Mouse (Mus musculus) megakaryocyte, embryonic 14.5 days (primary cell): Measurements from ENCODE around the gene Cog6. TPM values are rescaled to one million over a fixed set of nuclear protein-coding genes. Genes with fewer than 3 reads are reported as not detected.

ENCODE experiments used
- H3K27me3 ChIP-seq: replicated peaks from 2 replicates; pipeline ENCODE3; 2012; ENCODE audit warnings: inconsistent platforms
- H3K36me3 ChIP-seq: replicated peaks from 2 replicates; pipeline ENCODE3; 2012; ENCODE audit warnings: low read length, inconsistent platforms, mixed read lengths
- H3K4me1 ChIP-seq: 2 replicates; pipeline ENCODE4 v1.6.1; 2012; ENCODE audit warnings: inconsistent platforms
- H3K4me3 ChIP-seq: replicated peaks from 2 replicates; pipeline ENCODE3; 2012; ENCODE audit warnings: moderate library complexity, mild to moderate bottlenecking, inconsistent platforms
- H3K9me3 ChIP-seq: 2 replicates; pipeline ENCODE4 v1.6.1; 2012; ENCODE audit warnings: inconsistent platforms
- FLI1 ChIP-seq: IDR thresholded peaks from 2 replicates; pipeline ENCODE4 v1.6.1; 2012; ENCODE audit warnings: low read length, inconsistent platforms, mixed read lengths
- GATA1 ChIP-seq: IDR thresholded peaks from 3 replicates; pipeline ENCODE4 v1.6.1; 2012; ENCODE audit warnings: mixed read lengths, low read length, inconsistent platforms, borderline replicate concordance
- polyA plus RNA-seq: library from polyadenylated mRNA; stranded (reverse); fragments of >175 nt; gene quantifications from 2 replicates; pipeline ENCODE4 v1.2.3, GENCODE M21; 2012; ENCODE audit warnings: low replicate concordance; ENCODE audit not compliant: insufficient read depth

Gene Cog6
- polyA plus RNA-seq, 1 experiment, result 19.6 TPM

- H3K4me1 ChIP-seq, result peaks cover 64% of the 10 kb centered on the region
- peak overlapping the region; percentile 66 for H3K4me3 ChIP-seq
- H3K36me3 ChIP-seq, result no peaks in the 10 kb centered on the region
- no peaks in the 10 kb centered on the region for H3K27me3 ChIP-seq
- no peaks in the 10 kb centered on the region for H3K9me3 ChIP-seq
- TF ChIP-seq GATA1 (no peak), FLI1 (no peak)
These were observed 42.1 kb downstream of the Cog6 start for GRCm38 (mm10) chr3:52974674-52975556.

GRCm38 (mm10) chr3:52972916-52973315 is 44.1 kb downstream of the Cog6 start:
- H3K4me3 ChIP-seq, result peak overlapping the region; percentile 8
- TF ChIP-seq GATA1, result no peak
- TF ChIP-seq FLI1, result no peak
- peaks cover 77% of the 10 kb centered on the region for H3K4me1 ChIP-seq
- H3K9me3 ChIP-seq, result no peaks in the 10 kb centered on the region
- H3K36me3 ChIP-seq, result no peaks in the 10 kb centered on the region
- H3K27me3 ChIP-seq, result no peaks in the 10 kb centered on the region

GRCm38 (mm10) chr3:52967046-52967445 is 50.0 kb downstream of the Cog6 start:
- peaks cover 59% of the 10 kb centered on the region for H3K4me1 ChIP-seq
- TF ChIP-seq FLI1, result no peak
- TF ChIP-seq GATA1, result no peak

GRCm38 (mm10) chr3:52964206-52964605 is 52.8 kb downstream of the Cog6 start:
- Histone ChIP-seq H3K9me3 (peaks cover 15% of the 10 kb centered on the region), H3K4me3 (no peak overlapping the region), H3K36me3 (peaks cover 5% of the 10 kb centered on the region), H3K4me1 (peaks cover 43% of the 10 kb centered on the region), H3K27me3 (no peaks in the 10 kb centered on the region)
- no peak for TF ChIP-seq FLI1
- TF ChIP-seq GATA1, result no peak

More at GRCm38 (mm10) chr3:52967046-52967445, 50.0 kb downstream of the Cog6 start:
- Histone ChIP-seq H3K4me3 (no peak overlapping the region), H3K36me3 (no peaks in the 10 kb centered on the region), H3K27me3 (no peaks in the 10 kb centered on the region), H3K9me3 (0 out of 2 replicates have a peak, but pooled peaks cover 3% of the 10 kb centered on the region)

- Histone ChIP-seq H3K4me1 (peaks cover 41% of the 10 kb centered on the region), H3K36me3 (peaks cover 5% of the 10 kb centered on the region), H3K4me3 (no peak overlapping the region), H3K27me3 (no peaks in the 10 kb centered on the region), H3K9me3 (peaks cover 15% of the 10 kb centered on the region)
- no peak for TF ChIP-seq FLI1
These were observed 53.6 kb downstream of the Cog6 start for GRCm38 (mm10) chr3:52963441-52963840.

- H3K9me3 ChIP-seq, result peaks cover 15% of the 10 kb centered on the region
- H3K4me1 ChIP-seq, result peaks cover 41% of the 10 kb centered on the region
- no peak for TF ChIP-seq GATA1
- TF ChIP-seq FLI1, result no peak
- no peak overlapping the region for H3K4me3 ChIP-seq
- peaks cover 5% of the 10 kb centered on the region for H3K36me3 ChIP-seq
- H3K27me3 ChIP-seq, result no peaks in the 10 kb centered on the region
These were observed 54.6 kb downstream of the Cog6 start for GRCm38 (mm10) chr3:52962391-52962790.

- Histone ChIP-seq H3K27me3 (no peaks in the 10 kb centered on the region), H3K36me3 (peaks cover 5% of the 10 kb centered on the region), H3K9me3 (peaks cover 15% of the 10 kb centered on the region), H3K4me1 (peaks cover 41% of the 10 kb centered on the region), H3K4me3 (no peak overlapping the region)
- no peak for TF ChIP-seq FLI1
- TF ChIP-seq GATA1, result no peak
These were observed 55.4 kb downstream of the Cog6 start for GRCm38 (mm10) chr3:52961661-52962060.

- Histone ChIP-seq H3K4me3 (no peak overlapping the region), H3K27me3 (no peaks in the 10 kb centered on the region), H3K4me1 (peaks cover 47% of the 10 kb centered on the region), H3K9me3 (peaks cover 15% of the 10 kb centered on the region), H3K36me3 (peaks cover 5% of the 10 kb centered on the region)
- no peak for TF ChIP-seq GATA1
- no peak for TF ChIP-seq FLI1
These were observed 56.1 kb downstream of the Cog6 start for GRCm38 (mm10) chr3:52960951-52961350.

GRCm38 (mm10) chr3:52958444-52959120 is 58.5 kb downstream of the Cog6 start:
- Histone ChIP-seq H3K36me3 (peaks cover 5% of the 10 kb centered on the region), H3K4me1 (peaks cover 59% of the 10 kb centered on the region), H3K4me3 (no peak overlapping the region), H3K9me3 (peaks cover 15% of the 10 kb centered on the region), H3K27me3 (no peaks in the 10 kb centered on the region)
- TF ChIP-seq FLI1 (no peak), GATA1 (no peak)

GRCm38 (mm10) chr3:52957861-52958260 is 59.2 kb downstream of the Cog6 start:
- no peak for TF ChIP-seq GATA1
- H3K9me3 ChIP-seq, result peaks cover 15% of the 10 kb centered on the region
- H3K4me3 ChIP-seq, result no peak overlapping the region
- H3K36me3 ChIP-seq, result peaks cover 5% of the 10 kb centered on the region
- H3K4me1 ChIP-seq, result peaks cover 64% of the 10 kb centered on the region
- no peaks in the 10 kb centered on the region for H3K27me3 ChIP-seq
